Mouse (Mus musculus): Measurements from ENCODE around the gene Ldb1. TPM values are rescaled to one million over a fixed set of nuclear protein-coding genes. Genes with fewer than 3 reads are reported as not detected.

The Ldb1 gene
- total RNA-seq, 4 experiments from 2014 or later = 110 to 132 (median 120) TPM

Other genes starting within 250 kb of the Ldb1 start
- gene Kcnip2, start 229.2 kb downstream of the Ldb1 start, total RNA-seq (2022) = 100 to 1,000 TPM; 150 to 177 (median 154) TPM
- 10 to 100 TPM; 20.7 to 22.8 (median 21.7) TPM for gene Armh3, start 46.7 kb downstream of the Ldb1 start, total RNA-seq (2022)
- 1 to 10 TPM; 7.8 to 9.0 (median 8.5) TPM for gene Hps6, start 41.7 kb downstream of the Ldb1 start, total RNA-seq (2022)
- 10 to 100 TPM; 25.7 to 29.7 (median 26.8) TPM for gene Pprc1, start 328 bp downstream of the Ldb1 start, total RNA-seq (2022)
- 10 to 100 TPM; 41.8 to 48.2 (median 46.0) TPM for gene Nolc1, start 30.6 kb upstream of the Ldb1 start, total RNA-seq (2022)
- not detected for gene Elovl3, start 86.7 kb upstream of the Ldb1 start, total RNA-seq (2022)
- gene Pitx3, start 103.1 kb upstream of the Ldb1 start, total RNA-seq (2022) = not detected
- gene Gbf1, start 107.3 kb upstream of the Ldb1 start, total RNA-seq (2022) = 10 to 100 TPM; 76.4 to 97.5 (median 78.8) TPM